Comparison of ENCODE assay signal across 32 mouse cellular contexts in genomic region chr2:25717222-25717621, GRCm38 (mm10). TPM values are rescaled to one million over a fixed set of nuclear protein-coding genes. Genes with fewer than 3 reads are reported as not detected.
"Had no signal": no experiment of that assay in that cellular context is flagged by ENCODE, and none has a peak within 500 bp of the region (broad histone marks: within the 10 kb centered on the region; RNA-seq: fewer than 3 reads in every experiment).

No protein-coding gene starts in this region.

- ATAC-seq: forebrain, embryonic 13.5 days; forebrain, embryonic 14.5 days; forebrain, embryonic 16.5 days; forebrain, postnatal 0 days had no signal

- DNase-seq: cerebellum, adult 2 months; cerebellum, adult 8-10 months; cerebellum, adult 9-10 months; cerebellum, adult 9-11 months; cerebellum, postnatal 10 days; cerebellum, postnatal 14 days; cerebellum, postnatal 25 days; cerebellum, postnatal 36 days; embryo, embryonic 11 days; forebrain, postnatal 0 days; gastrocnemius, adult 2 months; gastrocnemius, postnatal 10 days; gastrocnemius, postnatal 14 days; gastrocnemius, postnatal 25 days; gastrocnemius, postnatal 36 days; heart, adult 18-20 months; heart, adult 2 months had no signal

- H3K4me3 ChIP-seq: embryonic facial prominence, embryonic 10.5 days; embryonic facial prominence, embryonic 12.5 days; embryonic facial prominence, embryonic 13.5 days; embryonic facial prominence, embryonic 15.5 days; erythroblast, embryonic 14.5 days; forebrain, embryonic 10.5 days; forebrain, embryonic 12.5 days; forebrain, embryonic 13.5 days; gastrocnemius, adult 2 months; heart, adult 2 months had no signal

- H3K36me3 ChIP-seq: embryonic facial prominence, embryonic 10.5 days; embryonic facial prominence, embryonic 12.5 days; embryonic facial prominence, embryonic 13.5 days; embryonic facial prominence, embryonic 15.5 days; forebrain, embryonic 10.5 days; forebrain, embryonic 12.5 days had no signal

- H3K27ac ChIP-seq: embryonic facial prominence, embryonic 10.5 days; embryonic facial prominence, embryonic 12.5 days; embryonic facial prominence, embryonic 13.5 days; embryonic facial prominence, embryonic 15.5 days; forebrain, embryonic 10.5 days; forebrain, embryonic 12.5 days; forebrain, embryonic 13.5 days; gastrocnemius, adult 2 months; heart, adult 2 months had no signal

- H3K4me1 ChIP-seq: embryonic facial prominence, embryonic 12.5 days; embryonic facial prominence, embryonic 13.5 days; embryonic facial prominence, embryonic 15.5 days; forebrain, embryonic 12.5 days; forebrain, embryonic 13.5 days had no signal

- H3K4me2 ChIP-seq: embryonic facial prominence, embryonic 12.5 days; embryonic facial prominence, embryonic 13.5 days; embryonic facial prominence, embryonic 15.5 days; forebrain, embryonic 12.5 days; forebrain, embryonic 13.5 days had no signal

- H3K9ac ChIP-seq: embryonic facial prominence, embryonic 12.5 days; embryonic facial prominence, embryonic 13.5 days; embryonic facial prominence, embryonic 15.5 days; forebrain, embryonic 12.5 days; forebrain, embryonic 13.5 days; forebrain, postnatal 0 days had no signal

- H3K27me3 ChIP-seq: embryonic facial prominence, embryonic 12.5 days; embryonic facial prominence, embryonic 13.5 days; embryonic facial prominence, embryonic 15.5 days; forebrain, embryonic 12.5 days; forebrain, embryonic 13.5 days had no signal

- H3K9me3 ChIP-seq: embryonic facial prominence, embryonic 10.5 days; embryonic facial prominence, embryonic 12.5 days; embryonic facial prominence, embryonic 15.5 days; forebrain, embryonic 10.5 days; forebrain, embryonic 13.5 days had no signal

RNA-seq across cellular contexts. Expression of gene Obp2a, which starts 17.4 kb away (rescaled TPM):
- polyA plus RNA-seq: cerebellum, adult 2 months; cortical plate, adult 2 months; embryonic facial prominence, embryonic 10.5 days; embryonic facial prominence, embryonic 11.5 days; embryonic facial prominence, embryonic 12.5 days; embryonic facial prominence, embryonic 13.5 days; embryonic facial prominence, embryonic 14.5 days; embryonic facial prominence, embryonic 15.5 days; erythroblast, embryonic 14.5 days; forebrain, embryonic 10.5 days; forebrain, embryonic 11.5 days; forebrain, embryonic 12.5 days; forebrain, embryonic 13.5 days; forebrain, embryonic 14.5 days; forebrain, embryonic 16.5 days; forebrain, postnatal 0 days; frontal cortex, adult 2 months; heart, adult 2 months had no signal

RNA-seq across cellular contexts. Expression of gene Obp2b, which starts 19.6 kb away (rescaled TPM):
- polyA plus RNA-seq: cerebellum, adult 2 months; cortical plate, adult 2 months; embryonic facial prominence, embryonic 10.5 days; embryonic facial prominence, embryonic 11.5 days; embryonic facial prominence, embryonic 12.5 days; embryonic facial prominence, embryonic 13.5 days; embryonic facial prominence, embryonic 14.5 days; embryonic facial prominence, embryonic 15.5 days; erythroblast, embryonic 14.5 days; forebrain, embryonic 10.5 days; forebrain, embryonic 11.5 days; forebrain, embryonic 12.5 days; forebrain, embryonic 13.5 days; forebrain, embryonic 14.5 days; forebrain, embryonic 16.5 days; forebrain, postnatal 0 days; frontal cortex, adult 2 months; heart, adult 2 months had no signal

RNA-seq across cellular contexts. Expression of gene Lcn10, which starts 34.7 kb away (rescaled TPM):
- polyA plus RNA-seq: cerebellum, adult 2 months; cortical plate, adult 2 months; embryonic facial prominence, embryonic 10.5 days; embryonic facial prominence, embryonic 11.5 days; embryonic facial prominence, embryonic 12.5 days; embryonic facial prominence, embryonic 13.5 days; embryonic facial prominence, embryonic 14.5 days; embryonic facial prominence, embryonic 15.5 days; erythroblast, embryonic 14.5 days; forebrain, embryonic 10.5 days; forebrain, embryonic 11.5 days; forebrain, embryonic 12.5 days; forebrain, embryonic 13.5 days; forebrain, embryonic 14.5 days; forebrain, embryonic 16.5 days; forebrain, postnatal 0 days; frontal cortex, adult 2 months; heart, adult 2 months had no signal

RNA-seq across cellular contexts. Expression of gene Lcn6, which starts 40.6 kb away (rescaled TPM):
- polyA plus RNA-seq: cerebellum, adult 2 months; cortical plate, adult 2 months; embryonic facial prominence, embryonic 10.5 days; embryonic facial prominence, embryonic 11.5 days; embryonic facial prominence, embryonic 12.5 days; embryonic facial prominence, embryonic 13.5 days; embryonic facial prominence, embryonic 14.5 days; embryonic facial prominence, embryonic 15.5 days; erythroblast, embryonic 14.5 days; forebrain, embryonic 10.5 days; forebrain, embryonic 11.5 days; forebrain, embryonic 12.5 days; forebrain, embryonic 13.5 days; forebrain, embryonic 14.5 days; forebrain, embryonic 16.5 days; forebrain, postnatal 0 days; frontal cortex, adult 2 months; heart, adult 2 months had no signal
